Mouse (Mus musculus): ENCODE measurements at regions not wholly inside any gene's neighbourhood (a gene's known extent, or its start where the extent isn't known, plus 50 kb on each side); places are given as distances from the start of the nearest gene placed in this dataset.

- TF ChIP-seq CTCF (IDR thresholded peaks at IDR 0.05; ENCODE audit: control insufficient read depth, insufficient read depth, insufficient replicate concordance, low read depth, low read length): no peak
- no peak for TF ChIP-seq POLR2A (IDR thresholded peaks at IDR 0.05; ENCODE audit: control insufficient read depth, low read depth, low read length)
These were observed 396.9 kb downstream of the Med10 start for GRCm38 (mm10) chr13:70199087-70199486.
